Mouse (Mus musculus) c-Kit-positive CD71-positive TER-119-positive erythroid progenitor cells, embryonic 14.5 days (primary cell): ENCODE data around the gene Leng9.

Source experiments
- DNase-seq: peaks from one replicate; pipeline ENCODE4 v3.0.0-alpha.2; 2013; ENCODE audit warnings: low spot score

Leng9 gene

DNA sequence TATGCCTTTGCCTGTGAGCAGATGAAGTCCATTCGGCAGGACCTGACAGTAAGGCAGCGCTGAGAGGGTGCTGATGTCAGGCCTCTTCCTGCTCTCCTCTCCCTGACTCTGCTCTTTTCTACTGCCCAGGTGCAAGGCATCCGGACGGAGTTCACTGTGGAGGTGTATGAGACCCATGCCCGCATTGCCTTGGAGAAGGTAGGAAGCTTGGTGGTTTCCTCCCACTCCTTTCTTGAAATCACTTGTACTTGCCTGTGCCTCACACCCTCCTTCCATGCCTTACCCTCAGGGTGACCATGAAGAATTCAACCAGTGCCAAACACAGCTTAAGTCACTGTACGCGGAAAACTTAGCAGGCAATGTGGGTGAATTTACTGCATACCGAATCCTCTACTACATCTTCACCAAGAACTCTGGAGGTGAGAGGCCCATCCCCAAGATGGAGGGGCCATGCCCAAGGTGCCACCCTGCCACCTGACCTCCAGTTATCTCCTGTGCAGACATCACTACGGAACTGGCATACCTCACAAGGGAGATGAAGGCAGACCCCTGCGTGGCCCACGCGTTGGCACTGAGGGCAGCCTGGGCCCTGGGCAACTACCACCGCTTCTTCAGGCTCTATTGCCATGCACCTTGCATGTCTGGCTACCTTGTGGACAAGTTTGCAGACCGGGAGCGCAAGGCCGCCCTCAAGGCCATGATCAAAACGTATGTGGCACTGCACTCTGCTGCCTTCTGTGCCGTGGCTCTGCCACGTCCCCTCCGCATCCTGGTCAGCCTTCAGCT is 5.2 kb downstream of the Leng9 start:
- no peak for DNase-seq

DNA sequence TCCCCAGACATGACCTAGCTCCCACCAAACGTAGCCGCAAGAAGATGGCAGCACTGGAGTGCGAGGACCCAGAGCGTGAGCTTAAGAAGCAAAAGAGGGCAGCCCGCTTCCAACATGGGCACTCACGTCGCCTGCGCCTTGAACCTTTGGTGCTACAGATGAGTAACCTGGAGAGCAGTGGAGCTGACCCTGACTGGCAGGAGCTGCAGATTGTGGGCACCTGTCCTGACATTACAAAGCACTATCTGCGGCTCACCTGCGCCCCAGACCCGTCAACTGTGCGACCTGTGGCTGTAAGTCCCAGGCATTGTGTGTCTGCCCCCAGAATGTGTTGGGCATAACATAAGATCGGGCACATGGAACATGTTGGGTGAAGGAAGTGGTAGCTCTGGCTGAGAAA is 6.1 kb downstream of the Leng9 start:
- DNase-seq = no peak

DNA sequence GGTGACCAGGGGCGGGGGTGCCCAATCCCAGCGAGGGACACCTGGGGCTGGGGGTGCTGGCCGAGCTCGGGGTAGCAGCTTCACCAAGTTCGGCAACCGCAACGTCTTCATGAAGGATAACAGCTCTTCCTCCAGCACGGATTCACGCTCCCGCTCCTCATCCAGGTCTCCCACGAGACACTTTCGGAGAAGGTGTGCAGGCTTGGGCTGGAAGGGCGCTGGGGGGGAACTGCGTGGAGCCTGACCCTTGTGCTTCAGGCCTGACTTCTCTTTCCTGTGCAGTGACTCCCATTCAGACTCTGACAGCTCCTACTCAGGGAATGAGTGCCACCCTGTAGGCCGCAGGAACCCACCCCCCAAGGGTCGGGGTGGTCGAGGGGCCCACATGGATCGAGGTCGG is 6.7 kb downstream of the Leng9 start:
- DNase-seq = no peak

DNA sequence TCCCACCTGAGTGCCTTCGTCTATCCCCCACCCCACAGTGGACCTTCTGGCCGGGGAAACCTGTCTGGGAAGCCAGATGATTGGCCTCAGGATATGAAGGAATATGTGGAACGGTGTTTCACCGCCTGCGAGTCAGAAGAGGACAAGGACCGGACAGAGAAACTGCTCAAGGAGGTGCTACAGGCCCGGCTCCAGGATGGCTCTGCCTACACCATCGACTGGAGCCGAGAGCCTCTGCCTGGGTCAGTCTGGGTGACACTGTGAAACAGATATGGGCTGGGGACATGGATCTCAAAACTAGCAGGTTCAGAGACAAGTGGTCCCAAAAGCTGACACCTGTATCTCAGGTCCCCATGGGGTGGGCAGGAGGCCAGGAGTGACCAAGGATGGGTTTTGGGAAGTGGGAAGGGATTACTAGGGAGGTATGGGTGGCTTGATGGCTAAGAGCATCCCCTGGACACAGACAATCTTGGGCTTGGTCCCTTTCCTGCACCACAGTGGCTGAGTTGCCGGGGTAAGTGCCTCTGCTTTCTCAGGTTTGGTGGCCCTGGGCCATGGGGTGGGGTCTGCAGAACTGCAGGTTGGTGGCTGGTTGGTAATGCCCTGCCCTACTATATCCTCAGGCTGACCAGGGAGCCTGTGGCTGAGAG is 7.3 kb downstream of the Leng9 start:
- no peak for DNase-seq

DNA sequence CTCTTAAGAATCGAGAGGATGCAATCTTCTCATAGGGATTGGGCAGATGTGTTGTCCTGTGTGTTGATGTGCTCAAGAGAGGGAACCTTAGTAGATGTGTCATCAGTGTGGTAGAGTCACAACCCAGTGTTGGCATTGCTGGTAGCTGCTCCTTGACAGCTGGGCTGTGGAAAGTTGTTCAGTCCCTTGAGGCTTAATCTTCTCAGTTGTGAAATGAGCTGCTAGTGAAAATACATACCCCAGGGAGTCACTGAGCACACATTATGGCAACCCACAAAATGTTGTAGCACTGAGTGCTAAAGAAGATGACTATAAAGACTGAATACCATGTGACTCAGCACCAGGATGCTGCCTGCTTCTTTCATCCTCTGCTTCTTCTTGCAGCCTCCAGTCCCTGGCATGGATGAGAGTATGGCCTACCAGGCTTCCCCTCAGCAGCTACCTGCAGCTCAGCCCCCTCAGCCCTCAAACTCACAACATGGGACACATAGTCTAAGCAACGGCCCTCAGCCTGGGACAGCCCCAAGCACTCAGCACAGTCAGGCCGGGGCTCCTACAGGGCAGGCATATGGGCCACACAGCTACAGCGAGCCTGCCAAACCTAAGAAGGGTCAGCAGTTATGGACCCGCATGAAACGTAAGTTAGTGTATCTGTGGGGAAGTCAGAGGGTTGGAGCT is 8.4 kb downstream of the Leng9 start:
- DNase-seq = no peak

DNA sequence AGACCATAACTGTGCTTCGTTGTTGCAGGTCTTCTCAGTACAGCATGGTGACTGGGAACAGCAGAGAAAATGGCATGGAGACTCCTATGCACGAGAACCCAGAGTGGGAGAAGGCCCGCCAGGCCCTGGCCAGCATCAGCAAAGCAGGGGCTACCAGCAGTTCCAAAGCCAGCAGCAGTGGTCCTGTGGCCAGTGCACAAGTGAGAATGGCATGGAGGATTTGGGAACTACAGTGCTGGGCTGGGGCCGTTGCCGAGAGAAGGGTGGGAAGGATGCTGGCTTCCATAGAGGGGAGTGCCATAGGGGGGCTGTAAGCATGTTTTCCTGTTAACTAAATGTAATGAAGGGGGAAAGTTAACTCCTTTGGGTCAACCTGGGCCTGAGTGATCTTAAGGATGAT is 10.8 kb downstream of the Leng9 start:
- DNase-seq = no peak

DNA sequence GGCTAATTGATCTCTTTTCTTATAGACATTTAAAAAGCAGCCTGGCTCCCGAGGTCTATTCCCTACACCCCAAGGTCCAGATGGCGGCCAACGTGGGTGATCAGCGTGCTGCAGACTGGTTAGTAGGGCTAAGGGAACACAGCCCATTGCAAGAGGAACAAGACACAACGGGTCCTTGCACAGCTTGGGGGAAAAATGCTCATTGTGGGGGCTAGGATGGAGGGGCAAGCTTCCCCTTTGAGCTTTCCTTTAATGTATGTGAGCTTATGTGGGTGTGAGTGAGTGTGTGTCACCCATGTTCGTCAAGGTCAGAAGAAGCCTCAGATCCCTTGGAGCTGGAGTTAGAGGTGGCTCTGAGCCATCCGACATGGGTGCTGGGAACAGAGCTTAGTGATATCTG is 11.5 kb downstream of the Leng9 start:
- DNase-seq = no peak

DNA sequence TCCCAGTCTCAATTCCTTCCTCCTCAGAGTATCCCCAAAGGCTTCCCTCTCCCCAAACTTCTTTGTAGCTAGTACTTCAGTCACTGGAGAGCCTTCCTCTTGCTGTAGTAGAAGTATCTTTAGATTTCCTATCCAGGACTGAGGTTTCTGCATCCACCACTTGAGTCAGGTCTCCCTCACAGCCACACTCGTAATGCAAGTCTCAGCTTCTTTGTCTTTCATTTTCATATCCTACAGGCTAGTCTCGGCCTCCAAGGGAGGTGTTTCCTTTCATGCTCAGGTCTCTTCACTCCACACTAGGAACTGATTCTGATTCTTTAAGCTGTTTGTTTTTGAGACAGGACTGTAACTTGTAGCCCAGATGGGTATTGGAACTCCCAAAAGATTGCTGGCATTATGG is 12.0 kb downstream of the Leng9 start:
- no peak for DNase-seq

DNA sequence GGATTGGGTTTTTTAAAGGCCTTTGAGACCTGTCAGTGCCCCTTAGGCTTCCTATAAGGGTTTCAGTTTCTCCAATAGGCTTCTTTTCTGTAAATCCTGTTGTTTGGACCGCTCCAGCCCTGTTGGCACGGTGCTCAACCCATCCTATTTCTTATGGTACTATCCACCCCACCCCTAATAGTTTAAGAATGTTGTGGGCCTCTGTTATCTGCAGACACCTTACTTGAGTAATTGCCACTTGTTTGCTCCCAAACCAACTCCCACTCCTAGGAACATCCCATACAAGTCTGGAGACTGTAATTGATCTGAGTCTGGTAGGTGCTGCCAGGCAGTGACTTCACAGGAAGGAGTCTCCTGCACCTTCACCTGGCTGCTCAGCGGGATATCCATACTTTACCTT is 12.4 kb downstream of the Leng9 start:
- DNase-seq = no peak

DNA sequence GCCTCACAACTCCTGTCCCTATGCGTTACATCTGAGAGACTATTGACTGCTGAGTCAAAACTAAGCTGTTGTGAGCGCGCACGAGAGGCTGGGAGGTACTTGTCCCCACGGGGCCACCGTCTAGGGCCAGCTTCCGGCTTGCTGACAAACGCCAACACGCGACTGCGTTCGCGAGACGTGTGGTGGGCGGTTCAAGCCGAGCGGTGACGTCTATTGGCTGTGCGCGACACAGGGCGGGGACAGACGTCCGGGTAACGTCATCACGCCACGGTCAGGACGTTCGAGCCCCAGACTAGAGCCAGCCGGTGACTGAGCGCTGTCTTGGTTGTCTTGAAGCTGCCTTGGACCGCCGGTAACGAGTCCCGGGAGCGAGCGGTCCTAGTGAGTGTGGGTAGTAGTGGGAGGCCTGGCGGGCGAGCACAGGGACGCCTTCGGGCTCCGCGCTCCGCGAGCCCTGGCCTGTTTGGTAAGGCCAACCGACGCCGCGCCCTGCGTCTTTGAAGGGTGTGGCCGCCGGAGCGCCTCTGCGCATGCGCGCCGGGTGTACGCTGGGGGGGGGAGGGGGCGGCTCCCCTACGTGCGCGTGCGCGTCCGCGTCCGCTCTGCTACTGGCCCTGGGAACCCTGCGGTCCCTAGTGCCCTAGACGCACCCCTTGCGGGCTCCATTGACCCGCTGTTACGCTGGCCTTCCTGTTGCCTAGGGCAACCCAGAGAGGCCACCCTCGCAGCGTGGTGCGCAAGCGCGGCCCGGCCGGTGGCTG is 13.2 kb downstream of the Leng9 start, which contains the start of gene Leng8:
TSS of gene Leng8 (plus strand) at position 269 of the 761 bp plus-strand sequence.
- peak; percentile 97 for DNase-seq

DNA sequence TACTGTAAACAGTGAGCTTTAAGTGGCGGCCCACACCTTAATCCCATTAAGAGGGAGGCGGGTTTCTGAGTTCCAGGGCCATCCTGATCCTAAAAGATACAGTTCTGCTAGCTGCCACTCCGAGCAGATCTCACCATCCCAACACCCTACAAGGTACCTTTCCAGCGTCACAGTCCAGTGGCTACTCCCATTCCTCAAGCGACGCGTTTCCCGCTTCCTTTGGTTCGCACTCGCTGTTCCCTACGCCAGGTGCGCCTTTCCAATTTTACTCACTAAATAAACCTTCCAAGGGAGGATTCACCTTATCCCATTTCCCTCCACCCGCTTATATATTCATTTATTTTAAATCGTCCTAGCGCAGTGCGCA is 13.8 kb downstream of the Leng9 start:
- no peak for DNase-seq

DNA sequence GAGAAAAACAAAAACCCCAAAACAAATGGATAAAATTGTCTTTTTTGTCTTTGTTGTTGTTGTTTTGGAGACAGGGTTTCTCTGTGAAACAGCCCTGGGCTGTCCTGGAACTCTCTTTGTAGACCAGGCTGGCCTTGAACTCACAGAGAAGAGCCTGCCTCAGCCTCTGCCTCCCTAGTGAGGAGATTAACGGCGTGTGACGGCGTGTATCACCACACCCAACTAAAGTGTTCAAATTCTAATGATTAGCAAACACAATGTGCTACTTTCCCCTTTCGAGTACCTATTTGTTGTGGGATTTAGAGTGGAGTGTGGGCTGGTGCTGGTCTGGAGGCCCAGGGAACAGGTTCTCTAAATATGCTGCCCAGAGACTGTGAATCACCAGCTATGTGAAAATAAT is 15.3 kb downstream of the Leng9 start:
- DNase-seq = no peak

DNA sequence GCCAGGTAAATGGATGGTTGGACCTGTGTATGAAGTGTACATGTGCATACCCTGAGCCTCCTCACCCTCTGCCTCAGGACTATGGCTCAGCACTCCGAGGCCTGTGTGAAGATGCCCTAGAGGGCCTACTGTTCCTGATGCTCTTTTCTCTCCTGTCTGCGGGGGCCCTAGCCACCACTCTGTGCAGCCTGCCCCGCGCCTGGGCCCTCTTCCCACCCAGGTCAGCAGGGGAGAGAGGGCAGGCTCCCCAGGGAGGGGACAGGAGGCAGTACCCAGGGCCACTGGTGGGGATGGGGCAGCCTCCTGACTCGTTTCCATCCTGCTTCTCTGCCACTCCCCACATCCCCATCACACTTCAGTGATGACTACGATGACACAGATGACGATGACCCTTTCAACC is 17.2 kb downstream of the Leng9 start:
- no peak for DNase-seq

DNA sequence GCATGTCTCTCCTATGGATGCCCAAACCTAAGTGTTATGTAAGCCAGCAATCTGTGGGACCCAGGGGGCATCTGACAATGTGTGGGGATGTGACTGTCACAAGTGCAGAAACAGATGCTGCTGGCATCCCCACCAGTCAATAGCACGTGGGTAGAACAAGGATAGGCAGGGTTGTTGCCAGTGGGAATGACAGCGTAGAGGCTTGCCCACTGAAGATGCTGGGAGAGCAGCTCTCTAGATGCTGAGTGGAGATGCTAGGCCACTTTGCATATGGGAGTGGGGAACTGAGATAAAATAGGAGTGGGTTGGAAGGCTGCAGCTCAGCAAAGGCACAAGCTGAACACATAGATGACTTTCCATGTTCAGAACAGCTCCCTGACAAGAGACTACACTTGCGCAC is 17.6 kb downstream of the Leng9 start:
- DNase-seq = no peak

DNA sequence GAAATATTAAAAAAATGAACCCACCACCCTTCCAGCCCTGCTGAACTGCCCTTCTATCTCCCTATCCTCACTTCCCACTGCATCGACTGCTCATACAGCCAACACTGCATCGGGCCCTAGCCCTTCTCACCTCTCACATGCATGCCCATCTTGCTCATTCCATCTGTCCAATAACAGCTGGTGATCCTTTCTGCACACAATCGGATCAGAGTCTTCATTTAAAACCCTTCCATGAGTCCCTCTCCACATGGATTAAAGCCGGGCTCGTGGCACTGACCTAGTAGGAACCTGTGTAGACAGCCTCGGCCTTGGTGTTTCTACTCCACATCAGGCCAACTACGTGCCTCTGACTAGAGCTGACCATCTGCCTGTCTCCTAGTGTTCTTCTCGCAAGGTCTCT is 18.2 kb downstream of the Leng9 start:
- no peak for DNase-seq

DNA sequence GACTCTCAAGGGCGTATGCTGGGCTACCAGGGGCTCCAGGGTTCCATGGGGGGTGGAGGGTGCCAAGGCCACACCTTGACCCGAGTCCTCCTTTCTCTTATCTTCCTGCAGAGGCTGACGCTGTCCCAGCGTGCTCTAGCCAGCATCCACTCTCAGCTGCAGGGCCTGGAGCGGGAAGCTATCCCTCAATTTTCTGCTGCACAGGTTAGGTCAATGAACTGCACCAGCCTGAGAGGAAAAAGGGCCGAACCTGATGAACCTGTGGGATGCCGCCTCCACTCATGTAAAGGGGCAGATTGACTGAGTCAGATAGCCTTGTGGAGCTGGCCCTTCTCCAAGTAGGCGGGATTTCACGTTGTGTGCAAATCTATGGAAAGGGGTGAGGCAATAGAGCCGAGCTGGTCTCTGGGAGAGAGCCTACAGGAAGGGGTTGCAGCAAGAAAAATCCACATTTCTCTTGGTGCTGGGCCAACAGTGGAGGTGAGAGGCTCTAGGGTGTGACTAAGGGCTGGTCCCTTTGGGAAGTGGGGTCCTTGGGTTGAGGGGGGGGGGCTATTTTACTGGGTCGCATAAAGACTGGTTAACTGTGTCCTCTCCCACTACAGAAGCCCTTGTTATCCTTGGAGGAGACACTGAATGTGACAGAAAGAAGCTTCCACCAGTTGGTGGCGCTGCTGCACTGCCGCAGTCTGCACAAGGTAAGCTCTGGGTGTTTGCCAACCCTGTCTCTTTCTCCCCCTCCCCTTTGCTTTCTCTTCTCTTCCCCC is 19.3 kb downstream of the Leng9 start:
- DNase-seq = peak; percentile 77

DNA sequence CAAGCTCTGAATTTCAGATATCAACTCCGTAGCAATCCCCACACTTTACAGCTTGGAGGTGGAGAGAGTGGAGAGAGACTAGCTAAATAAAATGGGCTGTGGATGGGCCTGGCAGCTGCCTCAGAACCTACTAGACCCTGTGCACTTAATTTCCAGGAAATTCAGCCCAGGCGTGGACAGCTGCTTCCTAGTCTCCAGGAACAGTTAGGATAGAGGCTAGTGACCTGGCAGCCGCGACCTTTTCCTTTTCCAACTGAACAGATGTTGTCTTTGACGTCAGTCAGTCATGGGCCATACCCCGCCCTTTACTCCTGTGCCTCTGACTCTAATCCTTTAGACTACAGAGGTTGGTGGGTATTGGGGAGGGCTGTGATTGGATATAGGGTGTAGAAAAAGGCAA is 21.3 kb downstream of the Leng9 start:
- no peak for DNase-seq

DNA sequence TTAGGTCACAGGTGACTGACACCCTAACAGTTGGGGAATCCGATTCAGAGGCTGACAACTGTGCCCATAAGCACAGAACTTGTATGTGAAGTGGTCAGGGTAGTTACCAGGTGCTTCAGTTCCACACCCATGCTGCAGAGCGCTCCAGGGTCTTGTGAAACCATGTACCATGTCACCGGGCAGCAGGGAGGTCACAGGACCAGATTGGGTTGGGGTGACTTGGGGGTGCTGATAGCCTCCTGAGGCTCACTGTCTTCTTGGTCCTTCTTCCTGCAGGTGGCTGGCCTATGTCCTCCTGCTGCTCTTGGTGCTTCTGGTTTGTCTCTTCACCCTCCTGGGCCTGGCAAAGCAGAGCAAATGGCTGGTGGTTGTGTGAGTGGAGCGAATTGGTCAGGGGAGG is 22.3 kb downstream of the Leng9 start:
- no peak for DNase-seq

DNA sequence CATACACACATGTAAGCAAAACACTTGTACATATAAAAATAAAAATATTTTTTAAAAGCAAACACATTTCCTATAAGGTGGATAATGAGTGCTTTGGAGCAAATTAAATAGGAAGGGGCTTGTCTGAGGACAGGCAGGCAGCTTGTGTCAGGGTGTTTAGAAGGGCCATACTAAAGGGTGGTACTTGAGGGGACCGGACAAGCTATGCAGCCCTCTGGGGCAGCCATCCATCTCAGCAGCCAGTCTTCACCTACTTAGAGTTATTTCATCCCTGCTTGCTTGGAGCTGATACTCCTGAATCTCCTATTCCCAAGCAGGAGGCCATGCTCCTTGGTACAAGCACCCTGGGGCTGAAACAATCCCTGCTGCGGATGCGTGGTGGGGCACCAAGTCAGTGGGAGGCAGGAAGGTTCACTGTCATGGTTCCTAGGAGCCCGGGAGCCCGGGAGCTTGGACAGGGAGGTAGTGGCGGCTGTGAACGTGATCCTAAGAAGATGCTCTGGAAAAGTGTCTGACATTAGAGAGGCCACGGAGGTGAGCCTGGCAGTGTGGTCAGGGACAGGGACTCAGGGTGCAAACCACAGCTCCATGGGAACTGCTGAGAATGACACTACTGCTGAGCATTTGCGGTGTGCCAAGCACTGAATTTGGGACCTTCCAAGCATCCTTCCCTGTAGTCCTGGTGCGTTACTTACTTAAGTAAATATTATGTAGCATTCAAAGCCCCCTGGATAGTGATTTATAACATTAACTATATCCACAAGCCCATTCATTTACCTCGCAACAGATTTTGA is 23.0 kb downstream of the Leng9 start:
- no peak for DNase-seq

DNA sequence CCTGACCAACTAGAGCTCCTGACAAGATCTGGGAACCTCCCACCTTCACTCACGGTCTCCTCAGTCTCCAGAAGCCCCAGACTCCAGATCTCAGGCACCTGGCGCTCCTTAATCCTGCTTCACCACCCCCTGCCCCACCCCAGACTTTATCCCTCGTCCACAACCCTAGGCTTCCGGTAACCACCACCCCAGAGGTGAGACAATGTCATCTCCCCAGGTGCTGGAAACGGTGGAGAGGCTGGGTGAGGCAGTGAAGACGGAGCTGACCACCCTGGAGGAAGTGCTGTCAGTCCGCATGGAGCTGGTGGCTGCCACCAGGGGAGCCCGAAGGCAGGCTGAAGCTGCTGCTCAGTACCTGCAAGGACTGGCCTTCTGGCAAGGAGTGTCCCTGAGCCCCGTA is 24.9 kb downstream of the Leng9 start:
- DNase-seq = no peak

DNA sequence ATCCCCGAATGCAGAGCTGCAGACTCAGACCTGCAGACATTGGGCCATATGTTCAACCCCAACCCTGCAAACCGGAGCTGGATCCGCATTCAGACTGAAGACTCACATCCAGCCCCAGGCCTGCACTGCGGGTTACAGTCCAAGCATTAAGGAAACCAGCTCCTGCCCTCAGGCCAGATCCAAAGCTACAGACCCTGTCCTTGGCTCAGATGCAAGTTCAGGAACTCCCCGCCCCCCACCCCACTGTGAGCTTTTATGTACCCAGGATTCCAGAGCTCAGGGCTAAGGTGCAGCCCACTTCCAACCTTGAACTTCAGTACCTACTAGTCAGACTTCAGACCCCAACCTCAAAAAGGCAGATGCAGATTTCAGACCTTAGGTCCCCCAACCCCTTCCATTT is 25.3 kb downstream of the Leng9 start:
- no peak for DNase-seq
